ENCODE assay signal across 23 mouse cellular contexts in the genomic region with DNA sequence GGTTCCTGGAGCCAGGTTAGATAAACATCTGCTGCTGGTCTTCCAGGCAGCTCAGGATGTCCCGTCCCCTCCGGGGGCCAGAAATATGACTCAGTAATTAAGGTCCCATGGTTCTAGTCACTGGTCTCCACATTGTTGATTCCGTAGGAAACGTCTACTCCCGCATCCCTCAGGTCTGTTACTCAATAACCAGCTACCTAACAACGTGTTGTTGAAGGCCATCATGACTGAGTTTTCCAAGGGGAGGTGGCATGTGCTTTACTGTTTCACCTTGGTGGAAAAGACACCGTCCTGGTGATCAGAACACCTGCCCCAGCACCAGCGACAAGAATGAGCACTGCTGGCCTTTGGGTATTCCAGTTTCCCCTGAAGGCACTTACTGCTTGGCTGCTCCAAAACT.
DNase-seq lines count a peak whose midpoint lies in the region; ATAC-seq and TF ChIP-seq lines count a peak whose summit lies in the region.
"Had no signal": no experiment of that assay in that cellular context is flagged by ENCODE, and none has a peak within 500 bp of the region (broad histone marks: within the 10 kb centered on the region; RNA-seq: fewer than 3 reads in every experiment).

No protein-coding gene starts in this region.

- no peak for TF ChIP-seq CTCF in kidney, adult 2 months (conservative IDR thresholded peaks at IDR 0.05; ENCODE audit: insufficient read depth, insufficient read length, low read depth, low read length)

- H3K27ac ChIP-seq in kidney, adult 2 months (ENCODE audit: insufficient read depth, low read depth, low read length), result peak overlapping the region; percentile 2; the same call in 1 of the 2 replicates
- H3K27ac ChIP-seq in kidney, embryonic 15.5 days, result no peak overlapping the region
- H3K27ac ChIP-seq in hindbrain, embryonic 14.5 days, result no peak overlapping the region
- H3K27ac ChIP-seq: embryonic facial prominence, embryonic 15.5 days; forebrain, embryonic 10.5 days; heart, embryonic 10.5 days; hindbrain, embryonic 12.5 days had no signal

- peak; percentile 58 for DNase-seq in kidney, adult 2 months
- no peak for DNase-seq in kidney, postnatal 10 days
- DNase-seq in kidney, postnatal 14 days, result peak; percentile 10
- no peak for DNase-seq in testis, postnatal 14 days (ENCODE audit: low spot score)
- DNase-seq in hindbrain, embryonic 14.5 days (ENCODE audit: low spot score), result no peak
- DNase-seq: adrenal gland, adult 8-10 months; B cell, adult 2 months; cerebellum, adult 8-10 months; cerebellum, postnatal 14 days; embryo, embryonic 11 days; gastrocnemius, postnatal 36 days; heart, adult 18-20 months; heart, postnatal 10 days; heart, postnatal 4 days had no signal

- WGBS in kidney, adult 2 months, result 37% methylated on average over 8 of the region's 8 CpGs
- 62% methylated on average over 8 of the region's 8 CpGs for WGBS in kidney, embryonic 15.5 days
- 89% methylated on average over 8 of the region's 8 CpGs for WGBS in hindbrain, embryonic 14.5 days

- H3K27me3 ChIP-seq in kidney, adult 2 months (replicated peaks; ENCODE audit: control insufficient read depth, insufficient read depth, low read length), result no peaks in the 10 kb centered on the region
- no peaks in the 10 kb centered on the region for H3K27me3 ChIP-seq in kidney, embryonic 15.5 days
- no peaks in the 10 kb centered on the region for H3K27me3 ChIP-seq in hindbrain, embryonic 14.5 days (ENCODE audit: control insufficient read depth, insufficient read depth, low read length)
- H3K27me3 ChIP-seq: embryonic facial prominence, embryonic 15.5 days; hindbrain, embryonic 12.5 days had no signal

- H3K9ac ChIP-seq in kidney, embryonic 15.5 days, result no peak overlapping the region
- no peak overlapping the region for H3K9ac ChIP-seq in hindbrain, embryonic 14.5 days
- H3K9ac ChIP-seq: embryonic facial prominence, embryonic 15.5 days; hindbrain, embryonic 12.5 days had no signal

- no peaks in the 10 kb centered on the region for H3K9me3 ChIP-seq in kidney, embryonic 15.5 days (replicated peaks)
- H3K9me3 ChIP-seq in hindbrain, embryonic 14.5 days (ENCODE audit: control insufficient read depth, low read length), result no peaks in the 10 kb centered on the region
- H3K9me3 ChIP-seq: embryonic facial prominence, embryonic 15.5 days; forebrain, embryonic 10.5 days; G1E; heart, embryonic 10.5 days; hindbrain, embryonic 12.5 days had no signal

- 0 out of 2 replicates have a peak, but pooled peaks have one; percentile 43 for ATAC-seq in kidney, embryonic 15.5 days (replicated peaks; ENCODE audit: low FRiP score)
- ATAC-seq in hindbrain, embryonic 14.5 days (ENCODE audit: low FRiP score), result no peak
- ATAC-seq: CD4-positive, CD25-positive, alpha-beta regulatory T cell, adult 4 months; forebrain, embryonic 14.5 days had no signal

- H3K4me3 ChIP-seq in kidney, adult 2 months (ENCODE audit: insufficient read depth, low read depth, low read length), result no peak overlapping the region
- H3K4me3 ChIP-seq in kidney, embryonic 15.5 days (replicated peaks), result no peak overlapping the region
- H3K4me3 ChIP-seq in hindbrain, embryonic 14.5 days (replicated peaks; ENCODE audit: low read length), result no peak overlapping the region
- H3K4me3 ChIP-seq: embryonic facial prominence, embryonic 15.5 days; erythroblast, embryonic 14.5 days; forebrain, embryonic 10.5 days; heart, embryonic 10.5 days; hindbrain, embryonic 12.5 days had no signal

- H3K4me2 ChIP-seq in kidney, embryonic 15.5 days, result no peak overlapping the region
- no peak overlapping the region for H3K4me2 ChIP-seq in hindbrain, embryonic 14.5 days (replicated peaks)
- H3K4me2 ChIP-seq: embryonic facial prominence, embryonic 15.5 days; hindbrain, embryonic 12.5 days had no signal

- H3K36me3 ChIP-seq in kidney, adult 2 months (ENCODE audit: control insufficient read depth, insufficient read depth, low read length), result no peaks in the 10 kb centered on the region
- H3K36me3 ChIP-seq in kidney, embryonic 15.5 days, result no peaks in the 10 kb centered on the region
- H3K36me3 ChIP-seq in hindbrain, embryonic 14.5 days (replicated peaks; ENCODE audit: control insufficient read depth, insufficient read depth), result no peaks in the 10 kb centered on the region
- H3K36me3 ChIP-seq: embryonic facial prominence, embryonic 15.5 days; forebrain, embryonic 10.5 days; G1E; heart, embryonic 10.5 days; hindbrain, embryonic 12.5 days had no signal

- peaks cover 3% of the 10 kb centered on the region; the same call in 1 of the 2 replicates for H3K4me1 ChIP-seq in kidney, adult 2 months (ENCODE audit: control insufficient read depth, insufficient read depth, low read length)
- 0 out of 2 replicates have a peak, but pooled peaks cover 10% of the 10 kb centered on the region for H3K4me1 ChIP-seq in kidney, embryonic 15.5 days
- no peaks in the 10 kb centered on the region for H3K4me1 ChIP-seq in hindbrain, embryonic 14.5 days (replicated peaks; ENCODE audit: control insufficient read depth, insufficient read depth, low read length)
- H3K4me1 ChIP-seq: embryonic facial prominence, embryonic 15.5 days; heart, embryonic 10.5 days; hindbrain, embryonic 12.5 days had no signal

- TF ChIP-seq POLR2A in kidney, adult 2 months (IDR thresholded peaks at IDR 0.05; ENCODE audit: low read depth, low read length), result no peak

Comparison
In these comparisons a context has a peak if more than half of its experiments do, and no peak if none do; other contexts are left out.
1. DNase-seq: peak in kidney, adult 2 months (single experiment) and kidney, postnatal 14 days (single experiment); none in kidney, postnatal 10 days (single experiment), testis, postnatal 14 days (single experiment) and hindbrain, embryonic 14.5 days (single experiment).